Mouse (Mus musculus) heart, adult 2 months (tissue): ENCODE data around the gene Aif1l.

Experiments
- CTCF ChIP-seq: fragments of 200-600 bp; IDR thresholded peaks from 2 replicates; pipeline ENCODE4 v1.8.1; 2022; ENCODE audit warnings: antibody characterized with exemption, mild to moderate bottlenecking, moderate library complexity
- EP300 ChIP-seq: fragments of 200-500 bp; IDR thresholded peaks from 2 replicates; pipeline ENCODE4 v1.6.1; 2011; ENCODE audit warnings: low read depth, low read length, control low read depth; ENCODE audit not compliant: insufficient read depth
- POLR2A ChIP-seq: fragments of 200-500 bp; IDR thresholded peaks from 2 replicates; pipeline ENCODE4 v1.6.1; 2011; ENCODE audit warnings: mild to moderate bottlenecking, low read depth, low read length, control low read depth; ENCODE audit not compliant: insufficient read depth

DNA sequence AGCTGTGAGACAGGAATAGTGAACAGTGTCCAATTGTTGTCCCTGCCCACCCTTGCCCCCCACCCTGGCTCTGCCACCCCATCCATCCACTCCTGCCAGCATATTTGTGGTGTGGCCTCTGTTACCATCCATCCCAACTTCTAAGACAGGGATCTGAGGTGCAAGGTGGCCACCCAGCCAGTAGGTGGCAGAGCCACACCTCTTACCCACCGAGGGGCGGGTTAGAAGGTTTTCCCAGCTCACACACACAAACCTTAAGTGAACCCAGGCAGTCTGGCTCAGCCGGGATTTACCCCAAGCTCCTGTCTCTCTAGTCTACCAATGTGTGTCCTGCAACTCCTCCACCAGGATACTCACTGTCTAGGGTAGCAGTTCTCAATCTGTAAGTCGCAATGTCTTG, 32.3 kb upstream of the Aif1l start:
- TF ChIP-seq POLR2A = no peak
- peak; percentile 73 for TF ChIP-seq CTCF
- TF ChIP-seq EP300 = 0 out of 2 replicates have a peak, but pooled peaks have one; percentile 72
